Mouse (Mus musculus): ENCODE data around the gene Rinl. TPM values are rescaled to one million over a fixed set of nuclear protein-coding genes. Genes with fewer than 3 reads are reported as not detected.

Gene Rinl
- polyA plus RNA-seq, 1 experiment from 2014 or later: 2.8 TPM

DNA sequence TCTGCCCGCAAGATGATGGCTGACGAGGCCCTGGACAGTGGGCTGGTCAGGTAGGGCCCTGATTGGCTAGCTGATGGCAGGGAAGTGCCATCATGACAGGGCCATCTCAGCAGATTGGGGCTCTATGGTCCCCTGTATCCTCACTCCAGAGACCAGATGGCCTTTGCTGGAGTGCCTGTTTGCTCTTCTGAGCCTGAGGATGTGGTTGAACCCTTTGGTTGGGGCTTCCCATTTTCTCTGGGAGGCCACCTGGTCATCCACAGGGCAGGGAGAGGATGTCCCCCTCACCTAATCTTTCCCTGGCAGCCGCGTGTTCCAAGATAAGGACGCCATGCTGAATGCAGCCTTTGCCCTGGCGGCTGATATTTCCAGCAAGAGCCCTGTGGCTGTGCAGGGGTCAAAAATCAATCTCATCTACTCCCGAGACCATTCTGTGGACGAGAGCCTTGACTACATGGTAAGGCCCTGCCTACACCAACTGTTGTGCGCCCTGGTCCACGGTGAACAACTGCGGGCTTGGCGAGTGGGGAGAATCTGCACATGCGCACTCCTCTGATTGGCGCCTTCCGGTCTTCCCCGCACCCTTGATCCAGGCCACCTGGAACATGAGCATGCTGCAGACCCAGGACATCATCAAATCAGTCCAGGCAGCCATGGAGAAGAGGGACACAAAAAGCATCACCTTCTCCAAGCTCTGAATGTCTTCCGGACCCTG lies 42.8 kb downstream of the Rinl start:
- no peak for ATAC-seq (ENCODE audit: low FRiP score, low read depth)
- WGBS: 92% methylated on average over 17 of the region's 17 CpGs

DNA sequence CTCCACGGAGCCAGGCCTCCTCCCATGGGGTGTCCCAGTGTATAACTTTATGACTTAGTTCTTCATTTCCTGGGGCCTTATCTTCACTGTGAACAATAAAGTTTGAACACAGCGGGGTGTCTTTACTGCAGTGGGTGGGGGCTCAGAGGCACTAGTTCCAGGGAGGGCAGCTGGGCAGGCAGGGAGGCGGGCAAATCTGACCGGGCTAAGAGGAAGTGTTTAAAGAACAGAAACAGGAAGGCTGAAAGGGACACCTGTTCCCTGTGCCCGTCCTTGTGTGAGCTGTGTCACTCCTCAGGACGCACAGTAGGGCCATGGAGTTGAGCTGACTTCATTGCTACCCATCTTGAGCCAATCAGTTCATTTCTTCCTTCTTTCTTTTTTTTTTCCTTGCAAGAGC lies 43.4 kb downstream of the Rinl start:
- Histone ChIP-seq H3K9me3 (no peaks in the 10 kb centered on the region), H3K9ac (no peak overlapping the region), H3K4me3 (no peak overlapping the region), H3K27ac (no peak overlapping the region), H3K4me2 (replicated peaks) (no peak overlapping the region), H3K36me3 (peaks cover 21% of the 10 kb centered on the region), H3K27me3 (replicated peaks) (no peaks in the 10 kb centered on the region), H3K4me1 (no peaks in the 10 kb centered on the region)
- 54% methylated on average over 6 of the region's 6 CpGs for WGBS
- ATAC-seq (ENCODE audit: low FRiP score, low read depth): no peak

More for the DNA sequence above, 42.8 kb downstream of the Rinl start:
- Histone ChIP-seq H3K36me3 (peaks cover 21% of the 10 kb centered on the region), H3K4me2 (replicated peaks) (no peak overlapping the region), H3K27ac (no peak overlapping the region), H3K4me3 (no peak overlapping the region), H3K9ac (no peak overlapping the region), H3K4me1 (no peaks in the 10 kb centered on the region), H3K9me3 (no peaks in the 10 kb centered on the region), H3K27me3 (replicated peaks) (no peaks in the 10 kb centered on the region)

DNA sequence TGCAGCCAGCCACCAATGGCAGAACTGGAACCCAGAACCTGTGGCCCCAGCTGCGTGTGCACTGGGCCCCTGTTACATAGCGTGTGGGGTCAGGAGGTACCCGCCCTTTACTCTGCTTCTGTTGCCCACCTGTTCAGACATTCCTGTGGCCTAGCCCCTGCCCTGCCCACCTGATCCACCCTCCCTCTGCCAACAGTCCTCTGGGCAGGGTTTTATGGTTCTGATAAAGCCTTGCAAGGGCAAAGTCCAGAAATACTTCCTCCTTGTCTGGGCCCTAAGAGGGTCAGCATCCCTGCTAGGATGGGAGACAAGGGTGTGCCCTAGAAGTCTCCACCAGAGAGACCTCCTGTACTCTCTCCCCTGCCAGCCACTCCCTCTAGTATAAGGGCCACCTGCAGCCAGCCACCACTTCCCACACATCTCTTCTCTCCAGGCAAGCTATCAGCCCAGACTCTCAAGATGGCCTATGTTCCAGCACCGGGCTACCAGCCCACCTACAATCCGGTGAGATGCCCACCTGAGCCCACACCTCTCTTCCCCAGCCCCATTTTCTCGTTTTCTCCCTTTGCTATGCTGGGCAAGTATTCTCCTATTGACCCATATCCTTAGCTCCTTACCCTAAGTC lies 45.1 kb downstream of the Rinl start, which contains the start of gene Lgals4:
Gene Lgals4 (plus strand): TSS at position 132 of the 625 bp plus-strand sequence.
- Histone ChIP-seq H3K4me3 (no peak within 1 kb of the TSS), H3K4me1 (no peaks in the 10 kb centered on the region), H3K9me3 (no peaks in the 10 kb centered on the region), H3K4me2 (replicated peaks) (no peak within 1 kb of the TSS), H3K27ac (no peak within 1 kb of the TSS), H3K36me3 (peaks cover 21% of the 10 kb centered on the region), H3K9ac (no peak within 1 kb of the TSS), H3K27me3 (replicated peaks) (no peaks in the 10 kb centered on the region)
- ATAC-seq (ENCODE audit: low FRiP score, low read depth): no peak
- 86% methylated on average over 6 of the region's 6 CpGs for WGBS

DNA sequence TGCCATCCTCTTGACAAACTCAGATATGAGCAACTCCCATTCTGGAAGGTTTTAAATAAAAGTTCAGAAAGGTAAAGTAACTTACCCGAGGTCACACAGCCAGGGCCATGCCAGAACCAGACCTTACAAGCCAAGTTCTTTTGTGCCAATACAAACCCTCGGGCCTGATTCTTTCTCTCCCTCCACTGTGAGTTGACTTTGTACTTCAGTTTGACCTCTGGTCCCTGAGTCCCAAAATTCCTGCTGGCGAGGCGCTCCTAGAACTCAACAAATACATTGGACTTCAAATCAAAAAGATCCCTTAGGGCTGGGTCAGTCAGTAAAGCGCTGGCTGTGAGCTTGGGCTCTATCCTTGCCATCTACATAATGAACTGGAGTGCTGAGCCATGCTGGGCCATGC lies 48.2 kb downstream of the Rinl start:
- no peaks in the 10 kb centered on the region for H3K9me3 ChIP-seq
- H3K9ac ChIP-seq: no peak overlapping the region
- no peak overlapping the region for H3K27ac ChIP-seq
- 0 out of 2 replicates have a peak, but pooled peaks cover 2% of the 10 kb centered on the region for H3K36me3 ChIP-seq
- H3K27me3 ChIP-seq (replicated peaks): no peaks in the 10 kb centered on the region
- H3K4me2 ChIP-seq (replicated peaks): no peak overlapping the region
- ATAC-seq (ENCODE audit: low FRiP score, low read depth): no peak
- H3K4me1 ChIP-seq: no peaks in the 10 kb centered on the region
- H3K4me3 ChIP-seq: no peak overlapping the region
- 83% methylated on average over 5 of the region's 5 CpGs for WGBS

DNA sequence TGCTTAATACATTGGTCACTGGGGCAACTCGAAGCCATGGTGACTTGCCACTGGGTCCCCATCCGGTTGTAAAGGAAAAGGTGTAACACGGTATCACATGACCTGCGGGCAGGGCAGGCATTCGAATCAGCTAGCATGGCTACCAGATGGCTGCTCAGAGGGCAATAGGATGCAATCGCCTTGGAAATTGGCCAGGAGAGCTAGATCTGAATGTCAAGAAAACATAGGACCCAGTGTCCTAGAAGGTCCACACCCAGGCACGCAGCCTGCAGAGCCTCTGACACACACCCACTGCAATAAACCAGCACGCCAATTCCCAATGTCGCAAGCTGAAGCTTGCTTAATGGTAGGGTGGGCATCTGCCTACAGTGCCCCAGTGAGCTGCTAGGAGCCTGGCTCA lies 49.6 kb downstream of the Rinl start:
- Histone ChIP-seq H3K9me3 (no peaks in the 10 kb centered on the region), H3K4me2 (replicated peaks) (no peak overlapping the region), H3K27me3 (replicated peaks) (no peaks in the 10 kb centered on the region), H3K4me3 (no peak overlapping the region), H3K36me3 (no peaks in the 10 kb centered on the region), H3K9ac (no peak overlapping the region), H3K4me1 (no peaks in the 10 kb centered on the region), H3K27ac (no peak overlapping the region)
- WGBS: 72% methylated on average over 9 of the region's 9 CpGs
- no peak for ATAC-seq (ENCODE audit: low FRiP score, low read depth)

DNA sequence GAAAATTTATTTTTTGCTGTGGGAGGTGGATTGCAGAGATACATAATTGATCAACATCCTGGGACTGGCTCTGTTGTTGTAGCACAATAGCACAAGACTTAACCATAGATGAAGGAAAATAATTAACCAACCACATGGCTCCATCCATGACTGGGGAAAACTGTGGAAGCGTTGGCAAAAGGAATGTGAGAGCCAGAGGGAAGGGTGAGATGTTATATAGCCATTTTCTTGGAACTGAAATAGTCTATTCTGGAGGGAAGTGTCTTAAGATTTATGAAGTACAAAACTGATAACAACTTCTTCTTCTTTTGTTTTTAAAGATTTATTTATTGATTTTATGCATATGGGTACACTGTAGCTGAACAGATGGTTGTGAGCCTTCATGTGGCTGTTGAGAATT lies 58.5 kb downstream of the Rinl start:
- no peaks in the 10 kb centered on the region for H3K4me1 ChIP-seq
- H3K4me3 ChIP-seq: no peak overlapping the region
- no peak for ATAC-seq (ENCODE audit: low FRiP score, low read depth)
- H3K9me3 ChIP-seq: no peaks in the 10 kb centered on the region
- H3K27ac ChIP-seq: no peak overlapping the region
- no peak overlapping the region for H3K4me2 ChIP-seq (replicated peaks)
- no peaks in the 10 kb centered on the region for H3K36me3 ChIP-seq
- WGBS: 85% methylated on average over 1 of the region's 1 CpGs
- H3K27me3 ChIP-seq (replicated peaks): no peaks in the 10 kb centered on the region
- H3K9ac ChIP-seq: no peak overlapping the region

Other genes with a start within 250 kb of the Rinl start
- not detected in 2 replicates for gene Sycn, start 248.1 kb upstream of the Rinl start, polyA plus RNA-seq (2016; fragmentation: Nextera tagmentation; extraction: Ambion mirVana)
- gene Nccrp1, start 241.7 kb upstream of the Rinl start, polyA plus RNA-seq (2016; fragmentation: Nextera tagmentation; extraction: Ambion mirVana): not detected in 2 replicates
- gene Samd4b, start 190.8 kb upstream of the Rinl start, polyA plus RNA-seq (2016; fragmentation: Nextera tagmentation; extraction: Ambion mirVana): 33.1 and 35.0 TPM in 2 replicates
- 29.3 and 31.7 TPM in 2 replicates for gene Pak4, start 190.8 kb upstream of the Rinl start, polyA plus RNA-seq (2016; fragmentation: Nextera tagmentation; extraction: Ambion mirVana)
- gene Acp7, start 157.6 kb upstream of the Rinl start, polyA plus RNA-seq (2016; fragmentation: Nextera tagmentation; extraction: Ambion mirVana): not detected in 2 replicates
- gene Fbxo27, start 96.1 kb upstream of the Rinl start, polyA plus RNA-seq (2016; fragmentation: Nextera tagmentation; extraction: Ambion mirVana): 4.7 and 6.1 TPM in 2 replicates
- gene Fbxo17, start 72.2 kb upstream of the Rinl start, polyA plus RNA-seq (2016; fragmentation: Nextera tagmentation; extraction: Ambion mirVana): 7.6 and 9.3 TPM in 2 replicates
- gene Mrps12, start 47.1 kb upstream of the Rinl start, polyA plus RNA-seq (2016; fragmentation: Nextera tagmentation; extraction: Ambion mirVana): 123 and 127 TPM in 2 replicates
- gene Sars2, start 47.0 kb upstream of the Rinl start, polyA plus RNA-seq (2016; fragmentation: Nextera tagmentation; extraction: Ambion mirVana): 28.6 and 32.0 TPM in 2 replicates
- gene Ccer2, start 32.8 kb upstream of the Rinl start, polyA plus RNA-seq (2016; fragmentation: Nextera tagmentation; extraction: Ambion mirVana): 9.7 and 10.4 TPM in 2 replicates
- gene Sirt2, start 22.2 kb upstream of the Rinl start, polyA plus RNA-seq (2016; fragmentation: Nextera tagmentation; extraction: Ambion mirVana): 86.4 and 89.1 TPM in 2 replicates
- gene Nfkbib, start 21.5 kb upstream of the Rinl start, polyA plus RNA-seq (2016; fragmentation: Nextera tagmentation; extraction: Ambion mirVana): 51.5 and 52.4 TPM in 2 replicates
- gene Hnrnpl, start 19.6 kb downstream of the Rinl start, polyA plus RNA-seq (2016; fragmentation: Nextera tagmentation; extraction: Ambion mirVana): 264 and 338 TPM in 2 replicates
- gene Ech1, start 36.2 kb downstream of the Rinl start, polyA plus RNA-seq (2016; fragmentation: Nextera tagmentation; extraction: Ambion mirVana): 82.2 and 89.2 TPM in 2 replicates
- gene Lgals4, start 44.9 kb downstream of the Rinl start, polyA plus RNA-seq (2016; fragmentation: Nextera tagmentation; extraction: Ambion mirVana): 4.6 and 4.9 TPM in 2 replicates
- gene Lgals7, start 74.9 kb downstream of the Rinl start, polyA plus RNA-seq (2016; fragmentation: Nextera tagmentation; extraction: Ambion mirVana): 2.1 and 3.0 TPM in 2 replicates
- 0.28 and 0.57 TPM in 2 replicates for gene Capn12, start 92.5 kb downstream of the Rinl start, polyA plus RNA-seq (2016; fragmentation: Nextera tagmentation; extraction: Ambion mirVana)
- gene Actn4, start 173.4 kb downstream of the Rinl start, polyA plus RNA-seq (2016; fragmentation: Nextera tagmentation; extraction: Ambion mirVana): 186 and 192 TPM in 2 replicates
- gene Eif3k, start 192.9 kb downstream of the Rinl start, polyA plus RNA-seq (2016; fragmentation: Nextera tagmentation; extraction: Ambion mirVana): 327 and 336 TPM in 2 replicates
- gene Map4k1, start 193.1 kb downstream of the Rinl start, polyA plus RNA-seq (2016; fragmentation: Nextera tagmentation; extraction: Ambion mirVana): 5.5 and 6.2 TPM in 2 replicates